Mouse (Mus musculus): Measurements from ENCODE around the gene Mrtfb. TPM values are rescaled to one million over a fixed set of nuclear protein-coding genes. Genes with fewer than 3 reads are reported as not detected.

The Mrtfb gene
- polyA plus RNA-seq, 2 experiments: 1.1 to 3.3 TPM

- no peaks in the 10 kb centered on the region for H3K36me3 ChIP-seq (replicated peaks; ENCODE audit: control insufficient read depth, insufficient read depth, low read depth)
- H3K9ac ChIP-seq (replicated peaks): no peak overlapping the region
- WGBS (ENCODE audit: insufficient replicate concordance): 23% methylated on average over 1 of the region's 1 CpGs
- no peaks in the 10 kb centered on the region for H3K27me3 ChIP-seq (ENCODE audit: control insufficient read depth, insufficient read depth, low read length)
- no peaks in the 10 kb centered on the region for H3K9me3 ChIP-seq (ENCODE audit: control insufficient read depth, low read length)
- H3K4me1 ChIP-seq (replicated peaks; ENCODE audit: control insufficient read depth in 2 of 2, insufficient read depth in 2 of 2, low read length in 1 of 2): no peaks in the 10 kb centered on the region
- H3K4me2 ChIP-seq (ENCODE audit: low read depth): no peak overlapping the region
- no peak for ATAC-seq (ENCODE audit: insufficient read depth)
- no peak overlapping the region for H3K27ac ChIP-seq
- TF ChIP-seq EP300 (IDR thresholded peaks at IDR 0.05; ENCODE audit: low read depth) (no peak), CTCF (IDR thresholded peaks at IDR 0.05; ENCODE audit: low read depth) (no peak)
- H3K4me3 ChIP-seq (ENCODE audit: insufficient read depth in 1 of 2, low read depth in 2 of 2, low read length in 2 of 2): no peak overlapping the region
- DNase-seq (ENCODE audit: low read depth in 3 of 3, low spot score in 3 of 3): no peak
Observed at GRCm38 (mm10) chr16:13297860-13298259, 41.6 kb downstream of the Mrtfb start.

- no peaks in the 10 kb centered on the region for H3K27me3 ChIP-seq (ENCODE audit: control insufficient read depth, insufficient read depth, low read length)
- DNase-seq (ENCODE audit: low read depth in 3 of 3, low spot score in 3 of 3) (no peak), ATAC-seq (ENCODE audit: insufficient read depth) (no peak)
- no peak for TF ChIP-seq EP300 (IDR thresholded peaks at IDR 0.05; ENCODE audit: low read depth)
- TF ChIP-seq CTCF (IDR thresholded peaks at IDR 0.05; ENCODE audit: low read depth): no peak
- no peaks in the 10 kb centered on the region for H3K4me1 ChIP-seq (replicated peaks; ENCODE audit: control insufficient read depth in 2 of 2, insufficient read depth in 2 of 2, low read length in 1 of 2)
- no peak overlapping the region for H3K4me2 ChIP-seq (ENCODE audit: low read depth)
- no peaks in the 10 kb centered on the region for H3K9me3 ChIP-seq (ENCODE audit: control insufficient read depth, low read length)
- no peak overlapping the region for H3K4me3 ChIP-seq (ENCODE audit: insufficient read depth in 1 of 2, low read depth in 2 of 2, low read length in 2 of 2)
- no peaks in the 10 kb centered on the region for H3K36me3 ChIP-seq (replicated peaks; ENCODE audit: control insufficient read depth, insufficient read depth, low read depth)
- no peak overlapping the region for H3K27ac ChIP-seq
- 22% methylated on average over 2 of the region's 2 CpGs for WGBS (ENCODE audit: insufficient replicate concordance)
- no peak overlapping the region for H3K9ac ChIP-seq (replicated peaks)
Observed at GRCm38 (mm10) chr16:13298991-13299390, 42.7 kb downstream of the Mrtfb start.

- DNase-seq (ENCODE audit: low read depth in 3 of 3, low spot score in 3 of 3) (no peak), ATAC-seq (ENCODE audit: insufficient read depth) (no peak)
- H3K9me3 ChIP-seq (ENCODE audit: control insufficient read depth, low read length): no peaks in the 10 kb centered on the region
- WGBS (ENCODE audit: insufficient replicate concordance): 44% methylated on average over 3 of the region's 3 CpGs
- TF ChIP-seq EP300 (IDR thresholded peaks at IDR 0.05; ENCODE audit: low read depth): no peak
- no peak for TF ChIP-seq CTCF (IDR thresholded peaks at IDR 0.05; ENCODE audit: low read depth)
- no peak overlapping the region for H3K9ac ChIP-seq (replicated peaks)
- H3K36me3 ChIP-seq (replicated peaks; ENCODE audit: control insufficient read depth, insufficient read depth, low read depth): no peaks in the 10 kb centered on the region
- no peak overlapping the region for H3K4me2 ChIP-seq (ENCODE audit: low read depth)
- H3K4me3 ChIP-seq (ENCODE audit: insufficient read depth in 1 of 2, low read depth in 2 of 2, low read length in 2 of 2): no peak overlapping the region
- H3K4me1 ChIP-seq (replicated peaks; ENCODE audit: control insufficient read depth in 2 of 2, insufficient read depth in 2 of 2, low read length in 1 of 2): no peaks in the 10 kb centered on the region
- no peak overlapping the region for H3K27ac ChIP-seq
- no peaks in the 10 kb centered on the region for H3K27me3 ChIP-seq (ENCODE audit: control insufficient read depth, insufficient read depth, low read length)
Observed at GRCm38 (mm10) chr16:13306065-13306695, 49.9 kb downstream of the Mrtfb start.

- Histone ChIP-seq H3K4me1 (replicated peaks; ENCODE audit: control insufficient read depth in 2 of 2, insufficient read depth in 2 of 2, low read length in 1 of 2) (peaks cover 0 to 7% of the 10 kb centered on the region in 2 experiments; a peak in 2 of 4 replicates), H3K27ac (no peak overlapping the region), H3K4me3 (ENCODE audit: insufficient read depth in 1 of 2, low read depth in 2 of 2, low read length in 2 of 2) (no peak overlapping the region), H3K4me2 (ENCODE audit: low read depth) (no peak overlapping the region), H3K9ac (replicated peaks) (no peak overlapping the region), H3K27me3 (ENCODE audit: control insufficient read depth, insufficient read depth, low read length) (no peaks in the 10 kb centered on the region), H3K9me3 (ENCODE audit: control insufficient read depth, low read length) (no peaks in the 10 kb centered on the region), H3K36me3 (replicated peaks; ENCODE audit: control insufficient read depth, insufficient read depth, low read depth) (no peaks in the 10 kb centered on the region)
- TF ChIP-seq CTCF (IDR thresholded peaks at IDR 0.05; ENCODE audit: low read depth): no peak
- no peak for TF ChIP-seq EP300 (IDR thresholded peaks at IDR 0.05; ENCODE audit: low read depth)
- ATAC-seq (ENCODE audit: insufficient read depth) (no peak), DNase-seq (ENCODE audit: low read depth in 3 of 3, low spot score in 3 of 3) (no peak)
- WGBS (ENCODE audit: insufficient replicate concordance): 18% methylated on average over 1 of the region's 1 CpGs
Observed at GRCm38 (mm10) chr16:13310096-13310683, 53.9 kb downstream of the Mrtfb start.

GRCm38 (mm10) chr16:13311374-13311773 is 55.1 kb downstream of the Mrtfb start:
- 63% methylated on average over 1 of the region's 1 CpGs for WGBS (ENCODE audit: insufficient replicate concordance)
- H3K27me3 ChIP-seq (ENCODE audit: control insufficient read depth, insufficient read depth, low read length): no peaks in the 10 kb centered on the region
- DNase-seq (ENCODE audit: low read depth in 3 of 3, low spot score in 3 of 3) (no peak), ATAC-seq (ENCODE audit: insufficient read depth) (no peak)
- no peak overlapping the region for H3K4me2 ChIP-seq (ENCODE audit: low read depth)
- H3K36me3 ChIP-seq (replicated peaks; ENCODE audit: control insufficient read depth, insufficient read depth, low read depth): no peaks in the 10 kb centered on the region
- H3K4me3 ChIP-seq (ENCODE audit: insufficient read depth in 1 of 2, low read depth in 2 of 2, low read length in 2 of 2): no peak overlapping the region
- H3K27ac ChIP-seq: no peak overlapping the region
- no peak overlapping the region for H3K9ac ChIP-seq (replicated peaks)
- peaks cover 0 to 7% of the 10 kb centered on the region in 2 experiments; a peak in 2 of 4 replicates for H3K4me1 ChIP-seq (replicated peaks; ENCODE audit: control insufficient read depth in 2 of 2, insufficient read depth in 2 of 2, low read length in 1 of 2)
- TF ChIP-seq CTCF (IDR thresholded peaks at IDR 0.05; ENCODE audit: low read depth): no peak
- TF ChIP-seq EP300 (IDR thresholded peaks at IDR 0.05; ENCODE audit: low read depth): no peak
- no peaks in the 10 kb centered on the region for H3K9me3 ChIP-seq (ENCODE audit: control insufficient read depth, low read length)
